Mouse (Mus musculus): Measurements from ENCODE around the gene Chchd6.

GRCm38 (mm10) chr6:89481192-89481591 lies 114.3 kb downstream of the Chchd6 start:
- TF ChIP-seq CTCF (IDR thresholded peaks at IDR 0.05; ENCODE audit: extremely low read depth, insufficient read depth, insufficient read length, insufficient replicate concordance) (no peak), POLR2A (IDR thresholded peaks at IDR 0.05; ENCODE audit: low read depth, low read length) (no peak)
